Mouse (Mus musculus): ENCODE measurements around the gene Fam163a.

GRCm38 (mm10) chr1:156183176-156183958, 21.5 kb downstream of the Fam163a start:
- TF ChIP-seq POLR2A (IDR thresholded peaks at IDR 0.05; ENCODE audit: borderline replicate concordance, extremely low read depth, low read depth, low read length) (no peak), CTCF (IDR thresholded peaks at IDR 0.05; ENCODE audit: insufficient read depth, low read length) (no peak)
